Mouse (Mus musculus) hindbrain, embryonic 15.5 days (tissue): ENCODE results near the gene Adra1d. TPM values are rescaled to one million over a fixed set of nuclear protein-coding genes. Genes with fewer than 3 reads are reported as not detected.

Source experiments
- ATAC-seq: fragments of 200-750 bp; cut with Nextera tagmentation; 2 replicates; pipeline ENCODE4 v1.8.0; 2017; ENCODE audit warnings: low read depth, moderate number of reproducible peaks, moderate TSS enrichment; ENCODE audit not compliant: low FRiP score
- H3K27ac ChIP-seq: fragments of 300-500 bp; sonication (generic); replicated peaks from 2 replicates; pipeline ENCODE4 v1.5.1; 2015; ENCODE audit warnings: mild to moderate bottlenecking, inconsistent platforms
- H3K27me3 ChIP-seq: fragments of 300-500 bp; sonication (generic); 2 replicates; pipeline ENCODE4 v1.6.1; 2015; ENCODE audit warnings: control low read depth, inconsistent platforms
- H3K36me3 ChIP-seq: fragments of 300-500 bp; sonication (generic); 2 replicates; pipeline ENCODE4 v1.6.1; 2015; ENCODE audit warnings: control low read depth, inconsistent platforms
- H3K4me1 ChIP-seq: fragments of 300-500 bp; sonication (generic); replicated peaks from 2 replicates; pipeline ENCODE4 v1.6.1; 2015; ENCODE audit warnings: control low read depth, inconsistent platforms
- H3K4me2 ChIP-seq: fragments of 300-500 bp; sonication (generic); 2 replicates; pipeline ENCODE4 v1.6.1; 2015; ENCODE audit warnings: moderate library complexity, mild to moderate bottlenecking, inconsistent platforms
- H3K4me3 ChIP-seq: fragments of 300-500 bp; sonication (generic); 2 replicates; pipeline ENCODE4 v1.5.1; 2015; ENCODE audit warnings: mild to moderate bottlenecking, inconsistent platforms
- H3K9ac ChIP-seq: fragments of 300-500 bp; sonication (generic); 2 replicates; pipeline ENCODE4 v1.6.1; 2015; ENCODE audit warnings: inconsistent platforms
- H3K9me3 ChIP-seq: fragments of 300-500 bp; sonication (generic); 2 replicates; pipeline ENCODE4 v1.6.1; 2016; ENCODE audit warnings: control low read depth, inconsistent platforms
- WGBS: fragments of 180-500 bp; shearing (Covaris S2); methylation state at CpG from one replicate; pipeline ENCODE4 v1.1.7; 2015; 5-methylcytosine and 5-hydroxymethylcytosine counted together
- polyA plus RNA-seq: library from polyadenylated mRNA; unstranded; fragments of >200 nt; fragmentation: Nextera tagmentation; extraction: Ambion mirVana; gene quantifications from 2 replicates; pipeline ENCODE4 v1.2.1, GENCODE M21; 2015

Gene Adra1d
- polyA plus RNA-seq = 0.49 and 0.61 TPM in 2 replicates

- Histone ChIP-seq H3K36me3 (no peaks in the 10 kb centered on the region), H3K4me3 (peak within 1 kb of the TSS; percentile 40), H3K9me3 (no peaks in the 10 kb centered on the region), H3K9ac (peak within 1 kb of the TSS; percentile 38), H3K4me2 (peak within 1 kb of the TSS; percentile 85), H3K27me3 (peaks cover 60% of the 10 kb centered on the region), H3K4me1 (peaks cover 22% of the 10 kb centered on the region), H3K27ac (no peak within 1 kb of the TSS)
- under 1% methylated on average over 64 of the region's 82 CpGs for whole genome bisulfite sequencing
- ATAC-seq = peak; percentile 62
Measured at GRCm38 (mm10) chr2:131561891-131562585, at the start of gene Adra1d. Gene Adra1d, minus strand, starts transcription at chr2:131562283.

GRCm38 (mm10) chr2:131601881-131602280 lies 39.8 kb upstream of the Adra1d start:
- H3K4me1 ChIP-seq = no peaks in the 10 kb centered on the region
- no peak overlapping the region for H3K4me3 ChIP-seq
- H3K27ac ChIP-seq = no peak overlapping the region
- no peak overlapping the region for H3K4me2 ChIP-seq
- no peak for ATAC-seq
- no peaks in the 10 kb centered on the region for H3K27me3 ChIP-seq
- 42% methylated on average over 2 of the region's 2 CpGs for WGBS
- H3K9me3 ChIP-seq = no peaks in the 10 kb centered on the region
- no peaks in the 10 kb centered on the region for H3K36me3 ChIP-seq
- no peak overlapping the region for H3K9ac ChIP-seq

- no peak overlapping the region for H3K4me3 ChIP-seq
- ATAC-seq = no peak
- H3K4me1 ChIP-seq = no peaks in the 10 kb centered on the region
- H3K9me3 ChIP-seq = no peaks in the 10 kb centered on the region
- no peak overlapping the region for H3K4me2 ChIP-seq
- 85% methylated on average over 6 of the region's 6 CpGs for WGBS
- no peaks in the 10 kb centered on the region for H3K27me3 ChIP-seq
- H3K36me3 ChIP-seq = no peaks in the 10 kb centered on the region
- H3K27ac ChIP-seq = no peak overlapping the region
- no peak overlapping the region for H3K9ac ChIP-seq
Measured at GRCm38 (mm10) chr2:131594871-131595270, 32.8 kb upstream of the Adra1d start.

- Histone ChIP-seq H3K9me3 (no peaks in the 10 kb centered on the region), H3K4me1 (no peaks in the 10 kb centered on the region), H3K9ac (no peak overlapping the region), H3K27ac (no peak overlapping the region), H3K4me3 (no peak overlapping the region), H3K27me3 (no peaks in the 10 kb centered on the region), H3K36me3 (no peaks in the 10 kb centered on the region), H3K4me2 (no peak overlapping the region)
- 76% methylated on average over 2 of the region's 2 CpGs for whole genome bisulfite sequencing
- ATAC-seq = no peak
Measured at GRCm38 (mm10) chr2:131587521-131587920, 25.4 kb upstream of the Adra1d start.

- no peaks in the 10 kb centered on the region for H3K9me3 ChIP-seq
- no peaks in the 10 kb centered on the region for H3K36me3 ChIP-seq
- H3K4me2 ChIP-seq = no peak overlapping the region
- H3K9ac ChIP-seq = no peak overlapping the region
- WGBS = 79% methylated on average over 2 of the region's 2 CpGs
- no peaks in the 10 kb centered on the region for H3K4me1 ChIP-seq
- no peaks in the 10 kb centered on the region for H3K27me3 ChIP-seq
- no peak for ATAC-seq
- H3K27ac ChIP-seq = no peak overlapping the region
- H3K4me3 ChIP-seq = no peak overlapping the region
Measured at GRCm38 (mm10) chr2:131581506-131581905, 19.4 kb upstream of the Adra1d start.

- Histone ChIP-seq H3K36me3 (no peaks in the 10 kb centered on the region), H3K9ac (peak overlapping the region; percentile 38), H3K27me3 (peaks cover 58% of the 10 kb centered on the region), H3K4me1 (peaks cover 22% of the 10 kb centered on the region), H3K4me3 (peak overlapping the region; percentile 40), H3K4me2 (peak overlapping the region; percentile 85), H3K9me3 (no peaks in the 10 kb centered on the region), H3K27ac (no peak overlapping the region)
- under 1% methylated on average over 24 of the region's 30 CpGs for WGBS
- peak; percentile 79 for ATAC-seq
Measured at GRCm38 (mm10) chr2:131562586-131563122, 571 bp upstream of the Adra1d start.

GRCm38 (mm10) chr2:131561344-131561870 lies 676 bp downstream of the Adra1d start:
- ATAC-seq = no peak
- Histone ChIP-seq H3K4me1 (peaks cover 22% of the 10 kb centered on the region), H3K9ac (no peak overlapping the region), H3K4me2 (peak overlapping the region; percentile 85), H3K27ac (no peak overlapping the region), H3K27me3 (peaks cover 60% of the 10 kb centered on the region), H3K9me3 (no peaks in the 10 kb centered on the region), H3K4me3 (peak overlapping the region; percentile 40), H3K36me3 (no peaks in the 10 kb centered on the region)
- WGBS = 5% methylated on average over 33 of the region's 33 CpGs

- Histone ChIP-seq H3K4me2 (no peak overlapping the region; the same call in 1 of the 2 replicates), H3K4me3 (no peak overlapping the region), H3K9ac (no peak overlapping the region), H3K4me1 (peaks cover 22% of the 10 kb centered on the region), H3K27me3 (peaks cover 60% of the 10 kb centered on the region), H3K27ac (no peak overlapping the region), H3K9me3 (no peaks in the 10 kb centered on the region), H3K36me3 (no peaks in the 10 kb centered on the region)
- 50% methylated on average over 2 of the region's 2 CpGs for WGBS
- ATAC-seq = no peak
Measured at GRCm38 (mm10) chr2:131560205-131560919, 1.7 kb downstream of the Adra1d start.

- peaks cover 46% of the 10 kb centered on the region for H3K27me3 ChIP-seq
Measured at GRCm38 (mm10) chr2:131557896-131558295, 4.2 kb downstream of the Adra1d start.

GRCm38 (mm10) chr2:131552736-131553400 lies 9.2 kb downstream of the Adra1d start:
- Histone ChIP-seq H3K27me3 (peaks cover 28% of the 10 kb centered on the region), H3K4me1 (peaks cover 6% of the 10 kb centered on the region), H3K27ac (no peak overlapping the region), H3K9me3 (no peaks in the 10 kb centered on the region), H3K9ac (no peak overlapping the region), H3K4me2 (no peak overlapping the region), H3K4me3 (no peak overlapping the region), H3K36me3 (no peaks in the 10 kb centered on the region)
- ATAC-seq = no peak
- WGBS = 31% methylated on average over 9 of the region's 9 CpGs

More at GRCm38 (mm10) chr2:131557896-131558295, 4.2 kb downstream of the Adra1d start:
- Histone ChIP-seq H3K27ac (no peak overlapping the region), H3K4me3 (no peak overlapping the region), H3K4me2 (no peak overlapping the region), H3K4me1 (peaks cover 21% of the 10 kb centered on the region), H3K9ac (no peak overlapping the region), H3K36me3 (no peaks in the 10 kb centered on the region), H3K9me3 (no peaks in the 10 kb centered on the region)
- 72% methylated on average over 2 of the region's 2 CpGs for WGBS
- no peak for ATAC-seq

- Histone ChIP-seq H3K4me3 (no peak overlapping the region), H3K4me2 (no peak overlapping the region), H3K36me3 (no peaks in the 10 kb centered on the region), H3K9ac (no peak overlapping the region), H3K4me1 (peaks cover 6% of the 10 kb centered on the region), H3K9me3 (no peaks in the 10 kb centered on the region), H3K27ac (no peak overlapping the region), H3K27me3 (peaks cover 32% of the 10 kb centered on the region)
- no peak for ATAC-seq
- WGBS = 68% methylated on average over 7 of the region's 7 CpGs
Measured at GRCm38 (mm10) chr2:131551701-131552620, 10.1 kb downstream of the Adra1d start.
